Mouse (Mus musculus) C2C12 (cell line): ENCODE measurements at regions not wholly inside any gene's neighbourhood (a gene's known extent, or its start where the extent isn't known, plus 50 kb on each side); places are given as distances from the start of the nearest gene placed in this dataset.

Experiments used
- H3K27me3 ChIP-seq: one replicate; pipeline ENCODE4 v1.6.1; 2011; ENCODE audit not compliant: control insufficient read depth, insufficient read depth, insufficient read length
- H3K36me3 ChIP-seq: one replicate; pipeline ENCODE4 v1.6.1; 2011; ENCODE audit not compliant: control insufficient read depth, insufficient read depth
- H3K4me3 ChIP-seq: one replicate; pipeline ENCODE4 v1.5.1; 2011; ENCODE audit warnings: mild to moderate bottlenecking, control low read depth; ENCODE audit not compliant: poor library complexity, insufficient read depth, severe bottlenecking
- H3K79me2 ChIP-seq: one replicate; pipeline ENCODE4 v1.6.1; 2011; ENCODE audit not compliant: control insufficient read depth, insufficient read depth
- H3K79me3 ChIP-seq: one replicate; pipeline ENCODE4 v1.6.1; 2011; ENCODE audit warnings: low read depth, control low read depth
- H3ac ChIP-seq: one replicate; pipeline ENCODE3; 2011; ENCODE audit warnings: low read depth; ENCODE audit not compliant: control insufficient read depth, insufficient read length
- CEBPB ChIP-seq: IDR thresholded peaks from one replicate; pipeline ENCODE4 v1.6.1; 2011; ENCODE audit warnings: low read depth, mild to moderate bottlenecking, control low read depth, moderate library complexity
- CTCF ChIP-seq: IDR thresholded peaks from one replicate; pipeline ENCODE4 v1.5.1; 2011; ENCODE audit not compliant: control insufficient read depth, insufficient read depth, insufficient read length
- FOSL1 ChIP-seq: IDR thresholded peaks from one replicate; pipeline ENCODE4 v1.8.0; 2011; ENCODE audit warnings: mild to moderate bottlenecking, low read length; ENCODE audit not compliant: poor library complexity, insufficient read depth, severe bottlenecking
- MAX ChIP-seq: IDR thresholded peaks from one replicate; pipeline ENCODE4 v1.6.1; 2011; ENCODE audit warnings: mild to moderate bottlenecking, control low read depth
- MYOD1 ChIP-seq: IDR thresholded peaks from one replicate; pipeline ENCODE4 v1.6.1; 2011; ENCODE audit warnings: low read depth; ENCODE audit not compliant: control insufficient read depth, insufficient read length
- MYOG ChIP-seq: IDR thresholded peaks from one replicate; pipeline ENCODE4 v1.6.1; 2011; ENCODE audit not compliant: control insufficient read depth, insufficient read length; ENCODE audit errors: extremely low read depth
- USF1 ChIP-seq: IDR thresholded peaks from one replicate; pipeline ENCODE4 v1.6.1; 2011; ENCODE audit warnings: low read depth, mild to moderate bottlenecking, control low read depth, moderate library complexity

- no peak for TF ChIP-seq FOSL1
- TF ChIP-seq MAX: no peak
- TF ChIP-seq CEBPB: no peak
- TF ChIP-seq USF1: no peak
- TF ChIP-seq MYOG: no peak
- no peak for TF ChIP-seq CTCF
- TF ChIP-seq MYOD1: no peak
- H3K79me2 ChIP-seq: no peaks in the 10 kb centered on the region
- no peak overlapping the region for H3ac ChIP-seq
- no peaks in the 10 kb centered on the region for H3K27me3 ChIP-seq
- H3K36me3 ChIP-seq: no peaks in the 10 kb centered on the region
- no peaks in the 10 kb centered on the region for H3K79me3 ChIP-seq
- no peak overlapping the region for H3K4me3 ChIP-seq
Observed at GRCm38 (mm10) chr1:144055476-144056213, 51.7 kb upstream of the Rgs2 start.
